Mouse (Mus musculus): ENCODE measurements around the gene Cd177. TPM values are rescaled to one million over a fixed set of nuclear protein-coding genes. Genes with fewer than 3 reads are reported as not detected.
"Not testable (repeated sequence)": the region's sequence is repeated elsewhere in the genome, so short reads cannot be mapped to it uniquely, and the experiment has no call there.

The Cd177 gene
- polyA plus RNA-seq (2016; fragmentation: Nextera tagmentation; extraction: Ambion mirVana): not detected in 2 replicates

DNA sequence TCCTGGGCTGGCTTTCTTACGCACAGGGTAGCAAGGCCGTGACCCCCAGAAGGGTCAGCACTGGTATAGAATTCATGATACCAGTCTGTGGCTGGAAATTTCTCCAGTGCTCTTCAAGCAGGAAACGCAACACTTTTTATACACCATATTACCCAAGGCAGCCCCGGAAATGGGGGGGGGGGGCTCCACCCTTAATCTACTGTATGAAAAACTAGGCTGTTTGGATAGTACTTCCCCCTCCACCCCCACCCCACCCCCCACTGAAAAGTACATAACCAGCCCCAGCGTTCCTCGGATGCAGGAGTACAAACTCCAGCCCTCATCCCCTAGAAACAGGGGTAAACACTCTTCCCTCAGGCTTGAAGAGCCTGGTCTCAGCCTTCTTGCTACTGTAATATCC lies at the start of gene Cd177:
Gene Cd177 (minus strand): TSS at position 101 of the 400 bp plus-strand sequence.
- no peak for ATAC-seq (ENCODE audit: low FRiP score, low read depth)
- WGBS: 79% methylated on average over 6 of the region's 6 CpGs
- no peak within 1 kb of the TSS for H3K4me3 ChIP-seq
- no peak within 1 kb of the TSS for H3K4me2 ChIP-seq (replicated peaks)
- no peak within 1 kb of the TSS for H3K9ac ChIP-seq (replicated peaks)
- no peaks in the 10 kb centered on the region for H3K36me3 ChIP-seq
- no peak within 1 kb of the TSS for H3K27ac ChIP-seq (replicated peaks)
- no peaks in the 10 kb centered on the region for H3K4me1 ChIP-seq
- H3K9me3 ChIP-seq: no peaks in the 10 kb centered on the region
- no peaks in the 10 kb centered on the region for H3K27me3 ChIP-seq

- Histone ChIP-seq H3K27me3 (no peaks in the 10 kb centered on the region), H3K9ac (replicated peaks) (no peak overlapping the region), H3K9me3 (no peaks in the 10 kb centered on the region), H3K4me3 (no peak overlapping the region), H3K4me2 (replicated peaks) (no peak overlapping the region), H3K4me1 (no peaks in the 10 kb centered on the region), H3K27ac (replicated peaks) (no peak overlapping the region), H3K36me3 (no peaks in the 10 kb centered on the region)
- ATAC-seq (ENCODE audit: low FRiP score, low read depth): no peak
- 41% methylated on average over 2 of the region's 2 CpGs for whole genome bisulfite sequencing
These were observed 48.9 kb upstream of the Cd177 start for GRCm38 (mm10) chr7:24809041-24809440.

DNA sequence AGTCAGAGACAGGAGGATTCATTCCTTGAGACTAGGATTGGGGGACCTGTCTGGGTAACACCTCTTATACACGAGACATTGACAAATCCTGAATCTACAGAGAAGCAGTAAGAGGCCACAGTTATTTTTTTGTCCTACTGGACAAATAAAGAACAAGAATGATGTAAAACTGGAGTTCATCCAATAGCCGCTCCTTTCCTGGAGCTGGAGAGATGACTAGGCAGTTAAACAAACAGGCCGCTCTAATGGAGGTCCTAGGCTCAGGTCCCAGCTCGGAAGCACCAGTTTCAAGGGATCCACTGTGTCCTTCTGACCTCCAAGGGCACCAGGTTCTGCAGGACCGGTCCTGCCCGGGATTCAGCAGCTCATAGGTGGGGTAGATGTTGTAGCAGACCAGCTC lies 44.7 kb upstream of the Cd177 start:
- Histone ChIP-seq H3K27me3 (no peaks in the 10 kb centered on the region), H3K36me3 (no peaks in the 10 kb centered on the region), H3K9ac (replicated peaks) (no peak overlapping the region), H3K4me3 (no peak overlapping the region), H3K9me3 (no peaks in the 10 kb centered on the region), H3K27ac (replicated peaks) (no peak overlapping the region), H3K4me1 (no peaks in the 10 kb centered on the region), H3K4me2 (replicated peaks) (no peak overlapping the region)
- ATAC-seq (ENCODE audit: low FRiP score, low read depth): no peak
- WGBS: 78% methylated on average over 6 of the region's 6 CpGs

GRCm38 (mm10) chr7:24802149-24802767 lies 42.1 kb upstream of the Cd177 start:
- no peaks in the 10 kb centered on the region for H3K27me3 ChIP-seq
- WGBS: 77% methylated on average over 7 of the region's 7 CpGs
- no peak overlapping the region for H3K27ac ChIP-seq (replicated peaks)
- no peak overlapping the region for H3K4me2 ChIP-seq (replicated peaks)
- H3K36me3 ChIP-seq: no peaks in the 10 kb centered on the region
- H3K9ac ChIP-seq (replicated peaks): no peak overlapping the region
- ATAC-seq (ENCODE audit: low FRiP score, low read depth): no peak
- no peak overlapping the region for H3K4me3 ChIP-seq
- H3K9me3 ChIP-seq: 0 out of 2 replicates have a peak, but pooled peaks cover 6% of the 10 kb centered on the region
- H3K4me1 ChIP-seq: no peaks in the 10 kb centered on the region

DNA sequence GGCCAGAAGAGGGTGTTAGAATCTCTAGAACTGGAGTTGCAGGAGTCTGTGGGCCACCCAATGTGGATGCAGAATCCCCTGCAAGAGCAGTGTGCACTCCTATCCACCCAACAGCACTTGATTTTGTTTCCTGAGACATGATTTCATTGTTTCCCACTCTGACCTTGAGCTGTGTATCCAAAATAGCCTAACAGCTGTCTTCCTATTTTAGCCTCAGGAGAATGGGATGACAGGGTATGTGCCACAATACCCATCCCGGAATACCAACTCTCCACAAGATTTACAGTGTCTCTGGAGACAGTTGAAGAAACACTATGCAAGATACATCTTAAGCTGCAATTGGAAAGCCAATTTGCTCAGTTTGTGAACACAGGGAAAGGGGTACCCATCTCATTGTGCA lies 37.8 kb upstream of the Cd177 start:
- Histone ChIP-seq H3K27me3 (no peaks in the 10 kb centered on the region), H3K9me3 (peaks cover 27% of the 10 kb centered on the region), H3K4me1 (no peaks in the 10 kb centered on the region), H3K27ac (replicated peaks) (no peak overlapping the region), H3K4me2 (replicated peaks) (no peak overlapping the region), H3K9ac (replicated peaks) (no peak overlapping the region), H3K4me3 (no peak overlapping the region), H3K36me3 (no peaks in the 10 kb centered on the region)
- 94% methylated on average over 1 of the region's 1 CpGs for WGBS
- no peak for ATAC-seq (ENCODE audit: low FRiP score, low read depth)

DNA sequence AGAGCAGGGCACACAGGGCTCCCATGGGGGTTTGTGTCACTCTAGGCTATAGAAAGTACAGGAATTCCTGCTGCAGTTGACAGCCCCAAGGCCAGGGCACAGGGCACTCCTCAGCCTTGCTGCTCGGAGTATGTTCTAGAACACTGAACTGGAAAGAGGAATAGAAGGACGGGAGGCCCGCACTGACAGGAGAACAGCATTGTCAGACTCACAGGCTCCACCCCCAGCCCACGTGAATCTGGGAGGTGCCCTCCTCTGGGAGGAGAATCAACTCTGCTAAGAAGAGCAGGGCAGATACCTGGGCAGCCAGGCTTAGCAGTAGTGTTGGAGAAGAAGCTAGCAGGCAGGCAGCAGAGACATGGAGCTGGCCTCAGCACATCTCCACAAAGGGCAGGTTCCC lies 16.8 kb upstream of the Cd177 start, which contains the start of gene Ceacam10:
Gene Ceacam10 (plus strand): TSS at position 289 of the 400 bp plus-strand sequence.
- not testable (repeated sequence) for H3K4me1 ChIP-seq; H3K4me2 ChIP-seq (replicated peaks); H3K9me3 ChIP-seq; ATAC-seq (ENCODE audit: low FRiP score, low read depth); H3K9ac ChIP-seq (replicated peaks); H3K4me3 ChIP-seq; H3K36me3 ChIP-seq; H3K27me3 ChIP-seq; H3K27ac ChIP-seq (replicated peaks)
- 50% methylated on average over 4 of the region's 4 CpGs for WGBS

DNA sequence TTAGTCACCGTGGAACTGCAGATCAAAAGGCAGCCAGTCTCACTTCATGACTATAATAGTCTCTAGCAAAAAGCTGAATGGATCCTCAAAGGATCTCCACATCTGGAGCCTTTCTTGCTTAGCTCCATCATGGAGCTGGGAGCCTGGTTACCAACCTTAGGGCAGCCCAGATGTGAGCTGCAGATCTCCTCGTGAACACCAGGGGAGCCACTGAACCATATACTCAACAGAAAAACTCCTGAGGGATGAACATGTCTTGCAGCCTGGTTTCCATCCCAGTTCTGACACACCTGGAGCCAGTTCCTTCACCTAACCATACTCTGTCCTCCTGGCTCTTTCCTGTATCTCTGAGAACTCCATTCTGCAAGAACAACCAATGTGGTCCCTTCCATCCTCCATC lies 16.0 kb upstream of the Cd177 start:
- Histone ChIP-seq H3K9me3 (no peaks in the 10 kb centered on the region), H3K9ac (replicated peaks) (no peak overlapping the region), H3K27ac (replicated peaks) (no peak overlapping the region), H3K27me3 (no peaks in the 10 kb centered on the region), H3K4me2 (replicated peaks) (no peak overlapping the region), H3K4me3 (no peak overlapping the region), H3K4me1 (no peaks in the 10 kb centered on the region), H3K36me3 (no peaks in the 10 kb centered on the region)
- WGBS: 83% methylated on average over 2 of the region's 2 CpGs
- no peak for ATAC-seq (ENCODE audit: low FRiP score, low read depth)

DNA sequence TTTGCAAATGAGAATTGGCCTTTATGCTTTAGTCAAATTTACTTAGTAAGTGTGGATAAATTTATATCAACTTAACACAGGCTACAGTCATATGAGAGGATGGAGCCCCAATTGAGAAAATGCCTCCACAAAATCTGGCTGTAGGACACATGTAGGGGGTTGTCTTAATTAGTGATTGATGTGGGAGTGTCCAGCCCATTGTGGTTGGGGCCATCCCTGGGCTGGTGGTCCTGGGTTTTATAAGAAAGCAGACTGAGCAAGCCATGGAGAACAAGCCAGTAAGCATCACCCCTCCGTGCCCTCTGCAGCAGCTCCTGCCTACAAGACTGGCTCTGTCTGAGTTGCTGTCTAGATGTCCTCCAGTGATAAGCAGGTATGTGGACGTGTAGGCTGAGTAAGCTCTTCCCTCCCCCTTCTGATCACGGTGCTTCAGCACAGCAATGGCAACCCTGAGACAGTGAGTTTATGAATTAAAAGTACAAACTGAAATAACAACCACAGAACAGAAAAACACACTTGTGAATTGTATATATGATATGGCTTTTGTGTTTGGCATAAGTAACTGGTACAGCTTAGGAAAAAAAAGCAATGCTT lies 13.9 kb upstream of the Cd177 start:
- H3K4me2 ChIP-seq (replicated peaks): no peak overlapping the region
- no peaks in the 10 kb centered on the region for H3K27me3 ChIP-seq
- no peak overlapping the region for H3K4me3 ChIP-seq
- H3K4me1 ChIP-seq: no peaks in the 10 kb centered on the region
- WGBS: 65% methylated on average over 3 of the region's 3 CpGs
- no peaks in the 10 kb centered on the region for H3K9me3 ChIP-seq
- no peak for ATAC-seq (ENCODE audit: low FRiP score, low read depth)
- H3K9ac ChIP-seq (replicated peaks): no peak overlapping the region
- no peak overlapping the region for H3K27ac ChIP-seq (replicated peaks)
- H3K36me3 ChIP-seq: no peaks in the 10 kb centered on the region

- H3K4me2 ChIP-seq (replicated peaks): no peak overlapping the region
- no peak overlapping the region for H3K27ac ChIP-seq (replicated peaks)
- H3K4me3 ChIP-seq: no peak overlapping the region
- H3K36me3 ChIP-seq: no peaks in the 10 kb centered on the region
- no peaks in the 10 kb centered on the region for H3K9me3 ChIP-seq
- H3K9ac ChIP-seq (replicated peaks): no peak overlapping the region
- ATAC-seq (ENCODE audit: low FRiP score, low read depth): no peak
- H3K4me1 ChIP-seq: peaks cover 5% of the 10 kb centered on the region; the same call in 1 of the 2 replicates
- no peaks in the 10 kb centered on the region for H3K27me3 ChIP-seq
These were observed 11.2 kb upstream of the Cd177 start for GRCm38 (mm10) chr7:24771361-24771760.

DNA sequence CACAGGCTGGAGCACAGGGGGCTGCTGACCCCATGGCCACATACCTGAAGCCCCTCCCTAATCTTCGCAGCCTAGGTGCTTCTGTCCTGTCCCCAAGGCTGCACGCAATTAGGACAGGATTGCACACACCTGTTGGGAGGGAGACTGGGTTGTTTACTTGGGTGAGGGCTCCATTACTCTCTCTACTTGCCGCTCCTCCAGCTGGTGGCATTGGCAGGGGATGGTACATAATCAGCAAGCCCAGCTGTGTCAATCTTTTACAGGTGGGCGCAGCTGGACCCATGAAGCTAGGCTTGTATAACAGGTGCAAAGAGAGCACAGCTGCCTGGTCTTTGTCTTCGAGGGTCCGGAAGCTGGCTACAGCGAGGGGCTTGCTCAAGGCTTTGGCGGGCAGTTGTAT lies 2.5 kb upstream of the Cd177 start:
- H3K9me3 ChIP-seq: no peaks in the 10 kb centered on the region
- 86% methylated on average over 8 of the region's 8 CpGs for WGBS
- H3K9ac ChIP-seq (replicated peaks): no peak overlapping the region

GRCm38 (mm10) chr7:24761161-24761560 lies 1.1 kb upstream of the Cd177 start:
- WGBS: 74% methylated on average over 6 of the region's 6 CpGs
- H3K36me3 ChIP-seq: no peaks in the 10 kb centered on the region
- no peak for ATAC-seq (ENCODE audit: low FRiP score, low read depth)
- no peaks in the 10 kb centered on the region for H3K4me1 ChIP-seq
- H3K9ac ChIP-seq (replicated peaks): no peak overlapping the region
- no peak overlapping the region for H3K4me3 ChIP-seq
- no peak overlapping the region for H3K4me2 ChIP-seq (replicated peaks)
- no peak overlapping the region for H3K27ac ChIP-seq (replicated peaks)
- H3K9me3 ChIP-seq: no peaks in the 10 kb centered on the region
- H3K27me3 ChIP-seq: no peaks in the 10 kb centered on the region

More for the DNA sequence above, 2.5 kb upstream of the Cd177 start:
- ATAC-seq (ENCODE audit: low FRiP score, low read depth): no peak
- H3K4me1 ChIP-seq: peaks cover 2% of the 10 kb centered on the region; the same call in 1 of the 2 replicates
- no peaks in the 10 kb centered on the region for H3K27me3 ChIP-seq
- H3K27ac ChIP-seq (replicated peaks): no peak overlapping the region
- no peaks in the 10 kb centered on the region for H3K36me3 ChIP-seq
- H3K4me2 ChIP-seq (replicated peaks): no peak overlapping the region
- H3K4me3 ChIP-seq: no peak overlapping the region

- Histone ChIP-seq H3K27ac (replicated peaks) (no peak overlapping the region), H3K4me2 (replicated peaks) (no peak overlapping the region), H3K4me3 (no peak overlapping the region), H3K36me3 (no peaks in the 10 kb centered on the region), H3K27me3 (no peaks in the 10 kb centered on the region), H3K4me1 (no peaks in the 10 kb centered on the region), H3K9ac (replicated peaks) (no peak overlapping the region), H3K9me3 (no peaks in the 10 kb centered on the region)
- 95% methylated on average over 1 of the region's 1 CpGs for WGBS
- no peak for ATAC-seq (ENCODE audit: low FRiP score, low read depth)
These were observed 1.6 kb downstream of the Cd177 start for GRCm38 (mm10) chr7:24758520-24758919.

DNA sequence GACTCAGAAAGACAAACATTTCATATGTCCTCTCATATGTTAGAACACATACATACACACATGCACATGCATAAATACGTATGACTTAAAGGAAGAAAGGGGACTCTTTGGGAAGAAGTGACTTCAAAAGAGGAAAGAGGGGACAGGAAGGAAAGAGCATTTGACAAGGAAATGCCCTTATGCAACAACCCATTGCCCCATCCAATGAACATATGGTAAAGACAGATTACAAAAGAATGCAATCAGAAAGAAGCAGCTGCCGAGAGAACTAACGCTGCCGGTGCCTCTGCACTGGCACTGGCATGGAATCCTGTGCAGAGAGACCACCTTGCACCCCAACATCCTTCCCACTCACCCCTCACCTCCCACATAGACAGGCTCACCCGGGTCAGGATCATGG lies 6.6 kb downstream of the Cd177 start:
- 81% methylated on average over 5 of the region's 5 CpGs for WGBS
- H3K27me3 ChIP-seq: no peaks in the 10 kb centered on the region
- ATAC-seq (ENCODE audit: low FRiP score, low read depth): no peak

More for the DNA sequence above, 6.6 kb downstream of the Cd177 start:
- H3K4me2 ChIP-seq (replicated peaks): no peak overlapping the region
- no peak overlapping the region for H3K4me3 ChIP-seq
- no peaks in the 10 kb centered on the region for H3K9me3 ChIP-seq
- H3K9ac ChIP-seq (replicated peaks): no peak overlapping the region
- H3K36me3 ChIP-seq: no peaks in the 10 kb centered on the region
- no peak overlapping the region for H3K27ac ChIP-seq (replicated peaks)
- H3K4me1 ChIP-seq: no peaks in the 10 kb centered on the region

All from midbrain, embryonic 12.5 days (tissue).